Mouse (Mus musculus) myocyte (in vitro differentiated cells): ENCODE measurements around the gene Tsc1.

Experiments
- POLR2A ChIP-seq: IDR thresholded peaks from one replicate; pipeline ENCODE4 v1.6.1; 2011; ENCODE audit warnings: low read depth, mild to moderate bottlenecking, control low read depth, moderate library complexity; ENCODE audit not compliant: insufficient read length
- TCF12 ChIP-seq: IDR thresholded peaks from one replicate; pipeline ENCODE4 v1.6.1; 2011; ENCODE audit warnings: mild to moderate bottlenecking, control low read depth; ENCODE audit not compliant: poor library complexity, insufficient read depth, severe bottlenecking

DNA sequence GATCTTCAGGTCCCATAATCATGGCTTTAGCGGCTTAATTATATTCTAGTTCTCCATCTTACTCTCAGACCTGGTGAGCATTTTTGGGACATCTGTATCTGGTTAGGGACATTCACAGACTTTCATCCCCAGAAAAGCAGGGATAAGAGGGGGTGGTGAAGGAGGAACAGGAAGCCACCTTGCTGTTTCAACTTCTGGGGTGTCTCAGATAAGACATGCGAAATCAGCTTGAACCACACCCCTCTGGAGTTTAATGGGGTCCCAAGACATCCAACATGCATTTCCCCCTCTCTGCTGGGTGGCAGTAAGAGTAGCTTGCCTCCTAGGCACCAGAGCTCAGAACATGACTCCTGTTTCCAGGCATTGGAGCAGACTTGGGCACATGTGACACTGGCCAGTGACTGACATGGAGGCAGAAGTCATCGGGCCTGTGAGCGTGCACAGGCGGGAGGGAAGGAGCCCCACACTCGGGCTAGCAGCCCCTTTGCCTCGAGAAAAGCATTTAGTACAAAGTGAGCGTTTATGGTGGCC, 65.1 kb downstream of the Tsc1 start:
- no peak for TF ChIP-seq POLR2A
- no peak for TF ChIP-seq TCF12
